Mouse (Mus musculus) forebrain, embryonic 11.5 days (tissue): ENCODE results near the gene Zdhhc14. TPM values are rescaled to one million over a fixed set of nuclear protein-coding genes. Genes with fewer than 3 reads are reported as not detected.

Source experiments
- ATAC-seq: fragments of 200-750 bp; cut with Nextera tagmentation; replicated peaks from 2 replicates; pipeline ENCODE4 v1.8.0; 2017; ENCODE audit warnings: moderate TSS enrichment; ENCODE audit not compliant: low FRiP score
- DNase-seq: peaks from one replicate; pipeline ENCODE4 v3.0.0-alpha.2; 2017; ENCODE audit warnings: low spot score
- H3K27ac ChIP-seq: fragments of 300-500 bp; sonication (generic); 2 replicates; pipeline ENCODE4 v1.5.1; 2014; ENCODE audit warnings: low read depth, low read length
- H3K27me3 ChIP-seq: fragments of 300-500 bp; sonication (generic); 2 replicates; pipeline ENCODE4 v1.6.1; 2014; ENCODE audit warnings: mild to moderate bottlenecking, low read length, mixed read lengths; ENCODE audit not compliant: control insufficient read depth, insufficient read depth
- H3K36me3 ChIP-seq: fragments of 300-500 bp; sonication (generic); 2 replicates; pipeline ENCODE4 v1.6.1; 2014; ENCODE audit warnings: mild to moderate bottlenecking, low read length, moderate library complexity, mixed read lengths; ENCODE audit not compliant: control insufficient read depth, insufficient read depth
- H3K4me1 ChIP-seq: fragments of 300-500 bp; sonication (generic); replicated peaks from 2 replicates; pipeline ENCODE4 v1.6.1; 2014; ENCODE audit warnings: low read length, mixed read lengths; ENCODE audit not compliant: control insufficient read depth, insufficient read depth
- H3K4me2 ChIP-seq: fragments of 300-500 bp; sonication (generic); 2 replicates; pipeline ENCODE4 v1.6.1; 2014; ENCODE audit warnings: low read depth, mild to moderate bottlenecking, low read length, moderate library complexity, mixed read lengths; ENCODE audit not compliant: severe bottlenecking
- H3K4me3 ChIP-seq: fragments of 300-500 bp; sonication (generic); 2 replicates; pipeline ENCODE4 v1.5.1; 2014; ENCODE audit warnings: low read depth, low read length
- H3K9ac ChIP-seq: fragments of 300-500 bp; sonication (generic); 2 replicates; pipeline ENCODE4 v1.6.1; 2014; ENCODE audit warnings: low read length
- H3K9me3 ChIP-seq: fragments of 300-500 bp; sonication (generic); 2 replicates; pipeline ENCODE4 v1.6.1; 2016; ENCODE audit warnings: low read length, mixed read lengths; ENCODE audit not compliant: control insufficient read depth
- WGBS: fragments of 180-500 bp; shearing (Covaris S2); extraction: QIAGEN DNeasy Blood & Tissue Kit; methylation state at CpG from one replicate; pipeline ENCODE4 v1.1.7; 2014; 5-methylcytosine and 5-hydroxymethylcytosine counted together
- polyA plus RNA-seq: library from polyadenylated mRNA; unstranded; fragments of >200 nt; fragmentation: Nextera tagmentation; extraction: Ambion mirVana; gene quantifications from 2 replicates; pipeline ENCODE4 v1.2.1, GENCODE M21; 2014

The Zdhhc14 gene
- polyA plus RNA-seq, 1 experiment from 2014 or later, result 2.3 TPM

DNA sequence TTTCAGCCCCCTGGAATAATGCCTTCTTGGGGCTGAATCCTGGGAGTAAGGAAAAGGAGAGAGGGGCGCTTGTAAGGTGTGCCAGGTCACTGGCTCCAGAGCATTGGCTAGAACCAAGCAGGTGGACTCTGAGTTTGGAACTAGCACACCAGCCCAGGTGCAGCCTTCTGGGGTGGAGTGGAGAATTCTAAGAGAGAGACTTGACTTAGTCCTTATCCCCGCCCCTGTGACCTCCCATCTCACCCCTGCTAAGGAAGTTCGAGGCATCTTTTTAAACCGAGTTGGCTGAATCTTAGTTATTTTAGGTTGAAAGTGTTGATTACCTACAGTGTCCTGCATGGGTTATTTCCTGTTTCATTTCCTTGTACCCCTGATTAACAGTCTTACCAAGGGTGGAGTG lies 1.5 kb downstream of the Zdhhc14 start:
- peak overlapping the region; percentile 76 for H3K9ac ChIP-seq
- WGBS, result 20% methylated on average over 4 of the region's 4 CpGs
- DNase-seq, result no peak
- no peak overlapping the region for H3K27ac ChIP-seq
- H3K36me3 ChIP-seq, result no peaks in the 10 kb centered on the region
- peaks cover 12% of the 10 kb centered on the region for H3K27me3 ChIP-seq
- H3K4me1 ChIP-seq, result peaks cover 5% of the 10 kb centered on the region; the same call in 1 of the 2 replicates
- H3K4me3 ChIP-seq, result peak overlapping the region; percentile 70
- no peak for ATAC-seq
- H3K4me2 ChIP-seq, result peak overlapping the region; percentile 98
- no peaks in the 10 kb centered on the region for H3K9me3 ChIP-seq

DNA sequence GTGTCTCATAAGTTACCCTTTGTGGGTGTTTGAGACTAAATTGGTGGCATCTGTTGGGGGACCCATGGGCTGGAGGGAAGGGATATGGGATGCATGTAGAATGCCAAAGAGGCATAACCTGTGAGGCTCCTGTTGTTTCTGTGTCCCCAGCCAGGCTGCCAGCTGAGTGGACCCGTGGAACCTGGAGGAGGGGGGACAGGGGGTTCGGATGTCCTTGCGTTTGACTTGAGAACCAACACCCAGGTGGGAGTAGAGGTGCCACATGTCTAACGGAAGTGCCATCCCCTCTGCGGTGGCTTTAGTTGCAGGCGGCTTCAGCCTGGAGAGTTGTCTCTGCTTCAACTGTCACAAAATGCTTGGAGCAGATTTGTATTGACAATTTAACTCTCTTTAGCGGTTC lies 2.5 kb downstream of the Zdhhc14 start:
- Histone ChIP-seq H3K27me3 (peaks cover 12% of the 10 kb centered on the region), H3K4me2 (no peak overlapping the region), H3K36me3 (no peaks in the 10 kb centered on the region), H3K9me3 (no peaks in the 10 kb centered on the region), H3K4me3 (no peak overlapping the region), H3K9ac (no peak overlapping the region), H3K27ac (no peak overlapping the region), H3K4me1 (peaks cover 5% of the 10 kb centered on the region; the same call in 1 of the 2 replicates)
- ATAC-seq (no peak), DNase-seq (no peak)
- 86% methylated on average over 7 of the region's 7 CpGs for WGBS

DNA sequence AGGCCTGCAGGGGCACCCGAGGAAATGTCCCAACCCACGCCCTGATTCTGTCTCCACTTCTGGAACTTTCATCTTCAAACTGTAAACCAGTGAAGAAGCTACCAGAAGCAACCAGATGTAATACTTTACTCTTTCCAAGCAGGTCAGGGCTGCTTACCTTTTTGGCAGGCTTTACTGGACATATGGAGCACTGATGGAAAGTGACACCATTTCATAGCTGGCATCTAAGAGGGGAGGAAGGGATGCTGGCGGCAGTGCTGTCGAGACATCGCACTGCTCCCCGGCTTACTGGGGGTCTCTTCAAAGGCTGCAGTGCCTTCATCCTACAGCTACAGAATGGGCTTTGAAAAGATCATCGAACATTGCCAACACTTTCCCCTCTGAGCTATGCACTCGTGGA lies 5.3 kb downstream of the Zdhhc14 start:
- H3K4me3 ChIP-seq, result no peak overlapping the region
- H3K4me2 ChIP-seq, result no peak overlapping the region
- H3K9ac ChIP-seq, result no peak overlapping the region
- no peaks in the 10 kb centered on the region for H3K9me3 ChIP-seq
- no peak for DNase-seq
- WGBS, result 88% methylated on average over 8 of the region's 8 CpGs
- peaks cover 5% of the 10 kb centered on the region; the same call in 1 of the 2 replicates for H3K4me1 ChIP-seq
- H3K27ac ChIP-seq, result no peak overlapping the region
- H3K36me3 ChIP-seq, result no peaks in the 10 kb centered on the region
- ATAC-seq, result no peak
- H3K27me3 ChIP-seq, result peaks cover 12% of the 10 kb centered on the region

GRCm38 (mm10) chr17:5498996-5499395 lies 6.6 kb downstream of the Zdhhc14 start:
- peaks cover 8% of the 10 kb centered on the region for H3K27me3 ChIP-seq
- ATAC-seq (no peak), DNase-seq (no peak)
- no peak overlapping the region for H3K9ac ChIP-seq
- H3K4me2 ChIP-seq, result no peak overlapping the region
- H3K4me1 ChIP-seq, result no peaks in the 10 kb centered on the region
- H3K27ac ChIP-seq, result no peak overlapping the region
- H3K36me3 ChIP-seq, result no peaks in the 10 kb centered on the region
- H3K9me3 ChIP-seq, result no peaks in the 10 kb centered on the region
- WGBS, result 88% methylated on average over 4 of the region's 4 CpGs
- no peak overlapping the region for H3K4me3 ChIP-seq

- no peak overlapping the region for H3K9ac ChIP-seq
- H3K4me3 ChIP-seq, result no peak overlapping the region
- no peak overlapping the region for H3K27ac ChIP-seq
- H3K4me1 ChIP-seq, result no peaks in the 10 kb centered on the region
- no peak overlapping the region for H3K4me2 ChIP-seq
- no peak for ATAC-seq
- WGBS, result 92% methylated on average over 8 of the region's 8 CpGs
- no peak for DNase-seq
- no peaks in the 10 kb centered on the region for H3K9me3 ChIP-seq
- H3K36me3 ChIP-seq, result no peaks in the 10 kb centered on the region
- H3K27me3 ChIP-seq, result no peaks in the 10 kb centered on the region
Observed at GRCm38 (mm10) chr17:5503981-5504760, 11.8 kb downstream of the Zdhhc14 start.

- WGBS, result 81% methylated on average over 4 of the region's 4 CpGs
- no peak for ATAC-seq
- no peak for DNase-seq
- no peak overlapping the region for H3K4me2 ChIP-seq
- H3K36me3 ChIP-seq, result no peaks in the 10 kb centered on the region
- H3K27ac ChIP-seq, result no peak overlapping the region
- no peak overlapping the region for H3K4me3 ChIP-seq
- no peak overlapping the region for H3K9ac ChIP-seq
- no peaks in the 10 kb centered on the region for H3K4me1 ChIP-seq
- H3K27me3 ChIP-seq, result no peaks in the 10 kb centered on the region
- H3K9me3 ChIP-seq, result no peaks in the 10 kb centered on the region
Observed at GRCm38 (mm10) chr17:5504969-5505368, 12.6 kb downstream of the Zdhhc14 start.

DNA sequence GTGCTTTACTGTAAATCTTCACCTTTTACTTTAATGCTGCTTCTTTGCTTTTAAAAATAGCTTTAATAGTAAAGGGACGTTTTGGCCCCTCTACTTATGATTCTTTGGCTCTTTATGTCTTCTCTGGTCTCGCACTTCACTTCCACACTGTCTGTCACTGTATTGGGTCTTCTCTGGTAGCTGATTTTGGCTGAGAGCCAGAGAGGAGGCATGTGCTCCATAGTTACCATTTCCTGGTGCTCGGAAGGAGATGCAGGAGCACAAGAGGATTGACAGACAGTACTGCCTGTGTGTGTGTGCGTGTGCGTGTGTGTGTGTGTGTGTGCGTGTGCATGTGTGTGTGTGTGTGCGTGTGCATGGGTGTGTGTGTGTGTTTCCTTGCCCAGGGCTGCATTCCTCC lies 14.2 kb downstream of the Zdhhc14 start:
- no peak overlapping the region for H3K27ac ChIP-seq
- DNase-seq (peak; percentile 33), ATAC-seq (no peak)

DNA sequence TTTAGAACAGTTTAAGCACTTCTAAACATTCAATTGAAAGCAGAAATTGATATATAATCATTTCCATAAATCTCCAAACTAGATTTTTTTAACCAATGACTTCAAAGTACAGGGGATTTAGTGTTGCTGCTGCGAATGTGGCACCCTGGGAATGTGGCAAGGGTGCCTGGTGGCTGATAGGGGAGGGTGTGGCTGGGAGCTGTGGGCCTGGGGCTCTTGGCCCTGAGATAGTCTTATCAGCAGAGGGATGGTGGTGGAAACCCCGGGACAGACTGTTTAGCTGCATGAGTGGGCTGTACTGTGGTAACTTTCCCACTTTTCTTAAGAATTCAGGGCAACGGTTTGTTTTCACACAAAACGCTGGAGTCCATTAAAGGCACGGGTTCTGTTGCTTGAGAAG lies 14.6 kb downstream of the Zdhhc14 start:
- H3K36me3 ChIP-seq, result no peaks in the 10 kb centered on the region
- H3K4me3 ChIP-seq, result no peak overlapping the region
- 84% methylated on average over 5 of the region's 5 CpGs for WGBS
- H3K4me2 ChIP-seq, result no peak overlapping the region
- ATAC-seq, result no peak
- H3K9me3 ChIP-seq, result no peaks in the 10 kb centered on the region
- H3K4me1 ChIP-seq, result no peaks in the 10 kb centered on the region
- DNase-seq, result peak; percentile 38
- no peak overlapping the region for H3K27ac ChIP-seq
- no peak overlapping the region for H3K9ac ChIP-seq
- H3K27me3 ChIP-seq, result no peaks in the 10 kb centered on the region

More for the DNA sequence above, 14.2 kb downstream of the Zdhhc14 start:
- 77% methylated on average over 7 of the region's 7 CpGs for WGBS
- Histone ChIP-seq H3K9me3 (no peaks in the 10 kb centered on the region), H3K9ac (no peak overlapping the region), H3K4me1 (no peaks in the 10 kb centered on the region), H3K4me2 (no peak overlapping the region), H3K36me3 (no peaks in the 10 kb centered on the region), H3K4me3 (no peak overlapping the region), H3K27me3 (no peaks in the 10 kb centered on the region)

GRCm38 (mm10) chr17:5508030-5508429 lies 15.7 kb downstream of the Zdhhc14 start:
- Histone ChIP-seq H3K9me3 (no peaks in the 10 kb centered on the region), H3K36me3 (no peaks in the 10 kb centered on the region), H3K4me2 (no peak overlapping the region), H3K27ac (no peak overlapping the region), H3K4me3 (no peak overlapping the region), H3K9ac (no peak overlapping the region), H3K4me1 (no peaks in the 10 kb centered on the region), H3K27me3 (no peaks in the 10 kb centered on the region)
- ATAC-seq, result no peak
- 83% methylated on average over 4 of the region's 4 CpGs for WGBS
- DNase-seq, result peak; percentile 7
